In genomic region chr8:116083156-116083555, GRCm38 (mm10) we compare ENCODE assay signal across 16 mouse cellular contexts.
"Had no signal": no experiment of that assay in that cellular context is flagged by ENCODE, and none has a peak within 500 bp of the region (broad histone marks: within the 10 kb centered on the region; RNA-seq: fewer than 3 reads in every experiment).

No protein-coding gene starts in this region.

- H3K27me3 ChIP-seq: liver, embryonic 15.5 days; lung, embryonic 15.5 days; megakaryocyte, embryonic 14.5 days; midbrain, embryonic 13.5 days; midbrain, embryonic 15.5 days; neural tube, embryonic 12.5 days had no signal

- ATAC-seq: liver, postnatal 0 days; lung, postnatal 0 days; midbrain, embryonic 13.5 days; midbrain, embryonic 15.5 days had no signal

- DNase-seq: liver, postnatal 0 days; lung, adult 2 months; lung, postnatal 14 days; lung, postnatal 36 days; retina, postnatal 1 day; right cerebral cortex, adult 18-20 months; thymus, adult 18-20 months; thymus, postnatal 14 days; thymus, postnatal 36 days had no signal
